In genomic region chr17:83903467-83903866, GRCm38 (mm10) we compare ENCODE assay signal across 9 mouse cellular contexts. TPM values are rescaled to one million over a fixed set of nuclear protein-coding genes. Genes with fewer than 3 reads are reported as not detected.
DNase-seq lines count a peak whose midpoint lies in the region; ATAC-seq lines count a peak whose summit lies in the region.
"Had no signal": no experiment of that assay in that cellular context is flagged by ENCODE, and none has a peak within 500 bp of the region (broad histone marks: within the 10 kb centered on the region; RNA-seq: fewer than 3 reads in every experiment).

No protein-coding gene starts in this region.

- 4% methylated on average over 7 of the region's 7 CpGs for WGBS in kidney, embryonic 14.5 days
- 2% methylated on average over 7 of the region's 7 CpGs for WGBS in limb, embryonic 15.5 days

- peak; percentile 75 for ATAC-seq in kidney, embryonic 14.5 days (ENCODE audit: low FRiP score, low TSS enrichment)
- peak; percentile 41 for ATAC-seq in limb, embryonic 15.5 days (ENCODE audit: insufficient number of reproducible peaks, low FRiP score, low TSS enrichment, low read depth)
- ATAC-seq in monocyte, adult 5-6 weeks (replicated peaks; ENCODE audit: insufficient number of reproducible peaks, low FRiP score, low TSS enrichment, poor library complexity, severe bottlenecking), result peak; percentile 83

- DNase-seq in 416B (ENCODE audit: low read depth), result peak; percentile 83
- DNase-seq in adrenal gland, postnatal 10 days, result peak; percentile 82
- peak; percentile 84 for DNase-seq in embryo, embryonic 9.5 days (ENCODE audit: extremely low spot score)
- peak; percentile 77 for DNase-seq in gonadal fat pad, adult 2 months (ENCODE audit: low read depth)
- peak; percentile 57 to 80 for DNase-seq in spleen, postnatal 4 days (ENCODE audit: low spot score in 2 of 2)

- peaks cover 16% of the 10 kb centered on the region; the same call in 1 of the 2 replicates for H3K4me1 ChIP-seq in kidney, embryonic 14.5 days (ENCODE audit: control insufficient read depth, insufficient read depth, low read length)
- H3K4me1 ChIP-seq in limb, embryonic 15.5 days, result peaks cover 35% of the 10 kb centered on the region

- no peaks in the 10 kb centered on the region for H3K27me3 ChIP-seq in kidney, embryonic 14.5 days (ENCODE audit: control insufficient read depth, insufficient read depth, low read length)
- H3K27me3 ChIP-seq in limb, embryonic 15.5 days, result no peaks in the 10 kb centered on the region

- H3K4me2 ChIP-seq in kidney, embryonic 14.5 days (replicated peaks; ENCODE audit: low read depth, low read length), result no peak overlapping the region
- no peak overlapping the region for H3K4me2 ChIP-seq in limb, embryonic 15.5 days

- 0 out of 2 replicates have a peak overlapping the region, but pooled peaks have one; percentile 18 for H3K27ac ChIP-seq in kidney, embryonic 14.5 days (ENCODE audit: low read depth, low read length)
- peak overlapping the region; percentile 79 for H3K27ac ChIP-seq in limb, embryonic 15.5 days

- no peaks in the 10 kb centered on the region; the same call in 1 of the 2 replicates for H3K9me3 ChIP-seq in kidney, embryonic 14.5 days (ENCODE audit: control insufficient read depth, low read length)
- no peaks in the 10 kb centered on the region for H3K9me3 ChIP-seq in limb, embryonic 15.5 days

- H3K36me3 ChIP-seq in kidney, embryonic 14.5 days (ENCODE audit: control insufficient read depth, insufficient read depth, low read length), result no peaks in the 10 kb centered on the region
- no peaks in the 10 kb centered on the region for H3K36me3 ChIP-seq in limb, embryonic 15.5 days

- H3K9ac ChIP-seq in kidney, embryonic 14.5 days (ENCODE audit: low read depth, low read length), result no peak overlapping the region
- H3K9ac ChIP-seq in limb, embryonic 15.5 days, result no peak overlapping the region

- no peak overlapping the region for H3K4me3 ChIP-seq in kidney, embryonic 14.5 days (ENCODE audit: low read length)
- H3K4me3 ChIP-seq in limb, embryonic 15.5 days, result no peak overlapping the region
- H3K4me3 ChIP-seq: erythroblast, embryonic 14.5 days had no signal

RNA-seq across cellular contexts. Expression of gene Haao, which starts 55.7 kb away (rescaled TPM):
- 10 to 100 TPM; 12.6 to 27.1 TPM for total RNA-seq in adrenal gland, postnatal 10 days (2021)
- polyA plus RNA-seq in gonadal fat pad, adult 2 months (2012; rRNA removed), result 3.3 and 3.7 TPM in 2 replicates
- polyA plus RNA-seq in kidney, embryonic 14.5 days (2014; fragmentation: Nextera tagmentation; extraction: Ambion mirVana), result 0.72 and 0.91 TPM in 2 replicates
- polyA plus RNA-seq in limb, embryonic 15.5 days (2015; fragmentation: Nextera tagmentation; extraction: Ambion mirVana), result 1.4 and 2.2 TPM in 2 replicates
- 60.0 to 68.3 TPM (median 64.2 TPM) in 3 replicates for total RNA-seq in monocyte, adult 5-6 weeks (2017)
- polyA plus RNA-seq: erythroblast, embryonic 14.5 days had no signal
